Mouse (Mus musculus) adrenal gland, postnatal 0 days (tissue): Measurements from ENCODE around the gene Dnajc7. TPM values are rescaled to one million over a fixed set of nuclear protein-coding genes. Genes with fewer than 3 reads are reported as not detected.

Experiments
- polyA plus RNA-seq: library from polyadenylated mRNA; unstranded; fragments of >200 nt; fragmentation: Nextera tagmentation; extraction: Ambion mirVana; gene quantifications from 2 replicates; pipeline ENCODE4 v1.2.1, GENCODE M21; 2015

Gene Dnajc7
- polyA plus RNA-seq, result 99.2 and 155 TPM in 2 replicates

DNA sequence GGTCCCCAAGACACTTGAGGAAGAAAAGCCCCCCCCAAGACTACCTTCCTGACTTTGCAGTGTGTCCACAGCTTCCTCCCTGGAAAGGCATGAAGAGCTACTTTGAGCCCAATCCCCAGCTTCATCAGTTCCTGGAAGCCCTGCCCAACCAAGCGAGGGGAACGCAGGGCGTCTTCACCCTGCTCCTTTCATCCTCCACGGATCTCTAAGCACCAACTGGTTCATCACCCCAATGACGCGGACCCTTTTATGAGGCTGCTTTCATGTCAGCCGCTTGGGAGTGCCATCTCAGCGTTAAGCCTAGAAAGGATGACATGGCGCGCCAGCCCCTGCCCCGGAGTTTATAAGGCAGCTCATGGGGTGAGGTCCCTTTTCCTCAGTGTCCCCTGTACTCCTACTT is at the start of gene Dnajc7:
TSS of gene Dnajc7 (minus strand) at position 187 of the 400 bp plus-strand sequence.

DNA sequence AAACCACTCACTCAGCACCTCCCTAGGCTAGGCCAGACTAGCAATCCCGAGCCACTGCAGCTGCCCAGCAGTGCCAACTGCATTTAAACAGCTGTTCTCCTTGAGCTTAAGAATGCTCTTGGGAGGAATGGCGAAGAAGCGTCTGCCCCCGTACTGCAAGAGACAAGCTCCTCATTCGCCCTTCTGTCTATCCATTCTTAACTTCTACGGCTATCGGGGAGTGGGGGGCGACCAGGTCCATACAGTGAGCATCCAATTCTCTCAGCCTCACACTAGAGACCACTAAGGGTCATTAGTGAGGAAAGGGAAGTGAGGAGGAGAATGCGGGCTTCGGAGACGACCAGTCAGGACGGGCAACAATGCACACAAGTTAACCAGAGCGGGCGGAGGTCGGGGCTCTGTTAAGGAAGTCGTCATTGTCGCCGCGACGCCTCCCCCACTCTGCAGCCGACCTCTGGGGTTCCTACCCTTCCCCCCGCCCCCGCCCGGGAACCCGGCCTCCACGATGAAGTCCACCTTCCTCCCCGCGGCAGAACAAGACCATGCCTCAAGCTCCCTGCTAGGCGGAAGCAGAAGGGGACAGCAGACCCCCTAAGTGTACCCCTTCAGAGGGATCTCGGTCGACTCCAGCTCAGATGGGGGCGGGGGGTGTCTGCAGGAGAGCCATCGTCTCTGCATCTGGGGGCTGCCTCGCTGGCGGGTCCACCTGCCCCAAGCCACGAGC is 1.0 kb downstream of the Dnajc7 start, which contains the start of gene Nkiras2:
TSS of gene Nkiras2 (plus strand) at position 484 of the 724 bp plus-strand sequence.

DNA sequence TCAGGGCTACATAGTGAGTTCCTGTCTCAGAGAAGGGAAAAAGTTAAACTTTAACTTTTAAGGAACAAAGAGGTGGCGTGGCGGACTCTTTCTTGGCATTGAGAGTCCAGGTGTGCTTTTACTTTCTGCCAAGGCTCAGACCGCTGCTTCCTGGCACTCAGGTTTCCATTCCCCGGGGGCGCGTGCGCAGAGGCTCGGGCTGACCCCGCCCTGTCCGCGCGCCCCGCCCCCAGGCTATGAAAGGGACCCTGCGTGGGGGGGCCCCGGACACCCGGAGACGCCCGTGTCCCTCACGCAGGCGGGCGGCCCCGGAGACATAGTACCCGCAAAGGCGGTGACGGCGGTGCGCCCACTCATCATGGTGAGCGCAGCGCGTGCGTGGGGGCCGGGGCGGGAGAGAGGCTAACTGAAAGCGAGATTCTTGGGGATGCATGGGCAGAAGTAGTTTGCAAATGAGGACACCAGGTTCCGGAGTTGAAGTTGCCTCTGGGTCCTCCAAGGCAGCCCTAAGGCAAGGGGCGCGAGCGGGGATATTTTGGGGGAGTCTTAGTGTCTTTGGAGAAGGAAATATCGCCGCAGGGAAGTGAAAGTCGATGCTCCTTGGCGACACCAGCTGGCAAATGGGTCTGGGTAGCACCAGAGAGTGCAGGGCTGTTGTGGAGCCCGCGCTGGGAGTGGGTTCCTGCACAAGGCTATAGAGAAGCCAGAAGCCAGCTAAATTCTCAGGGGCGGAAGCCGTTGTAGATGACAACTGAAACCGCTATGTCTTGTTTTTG is 45.1 kb downstream of the Dnajc7 start, which contains the start of gene Cnp:
TSS of gene Cnp (plus strand) at position 197 of the 776 bp plus-strand sequence.

DNA sequence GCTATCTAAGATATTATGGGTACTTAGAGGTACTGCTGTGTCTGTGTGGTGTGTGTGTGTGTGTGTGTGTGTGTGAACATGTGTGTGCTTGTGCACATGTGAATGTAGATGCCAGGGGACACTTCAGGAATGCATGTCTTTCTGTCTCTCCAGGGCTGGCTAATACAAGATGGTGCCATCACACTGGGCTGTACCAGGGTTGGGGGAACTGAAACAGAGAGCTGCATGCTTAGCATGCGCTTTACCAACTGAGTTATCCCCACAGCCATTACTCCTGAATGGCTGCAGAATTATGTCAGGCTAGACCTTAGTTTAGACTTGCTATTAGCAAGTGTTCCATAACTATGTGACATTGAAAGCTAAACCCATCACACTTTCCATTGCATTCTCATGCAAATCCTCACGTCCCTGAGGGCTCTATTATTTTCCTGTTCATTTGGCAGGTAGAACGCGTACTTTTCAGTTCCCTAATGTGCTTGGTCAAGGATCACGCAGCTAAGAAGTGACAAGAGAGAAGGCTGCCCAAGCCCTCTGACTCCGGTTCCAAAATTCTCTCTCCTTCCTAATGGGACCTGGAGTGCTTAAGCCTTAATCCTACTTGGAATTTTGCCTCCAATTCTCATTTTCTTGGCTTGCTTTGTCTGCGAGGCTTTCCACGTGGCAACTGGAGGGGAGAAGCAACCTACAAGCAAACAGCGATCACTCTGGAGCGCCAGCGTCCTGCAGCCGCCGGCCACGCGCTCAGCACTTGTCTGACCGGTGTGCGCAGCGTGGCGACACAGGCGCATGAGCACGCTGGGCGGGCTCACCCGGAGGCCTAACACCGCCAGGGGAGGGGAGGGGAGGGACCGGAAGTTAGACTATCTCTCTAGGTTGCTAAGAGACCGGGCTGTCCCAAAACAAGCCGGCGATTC is 74.9 kb downstream of the Dnajc7 start, which contains the start of gene Ttc25:
TSS of gene Ttc25 (plus strand) at position 776 of the 914 bp plus-strand sequence.

Other genes starting within 250 kb of the Dnajc7 start
- 48.8 and 57.2 TPM in 2 replicates for gene Jup, start 222.4 kb downstream of the Dnajc7 start, polyA plus RNA-seq
- 52.1 and 53.7 TPM in 2 replicates for gene P3h4, start 205.3 kb downstream of the Dnajc7 start, polyA plus RNA-seq
- gene Fkbp10, start 204.5 kb downstream of the Dnajc7 start, polyA plus RNA-seq, result 61.0 and 61.6 TPM in 2 replicates
- 137 and 142 TPM in 2 replicates for gene Nt5c3b, start 178.4 kb downstream of the Dnajc7 start, polyA plus RNA-seq
- gene Klhl10, start 178.3 kb downstream of the Dnajc7 start, polyA plus RNA-seq, result 0.39 and 0.88 TPM in 2 replicates
- gene Klhl11, start 147.4 kb downstream of the Dnajc7 start, polyA plus RNA-seq, result 3.5 and 5.8 TPM in 2 replicates
- gene Acly, start 92.2 kb downstream of the Dnajc7 start, polyA plus RNA-seq, result 194 and 398 TPM in 2 replicates
- gene Ttc25, start 74.6 kb downstream of the Dnajc7 start, polyA plus RNA-seq, result 0.84 and 1.9 TPM in 2 replicates
- 53.5 and 65.6 TPM in 2 replicates for gene Cnp, start 45.3 kb downstream of the Dnajc7 start, polyA plus RNA-seq
- gene Nkiras2, start 924 bp downstream of the Dnajc7 start, polyA plus RNA-seq, result 42.2 and 47.3 TPM in 2 replicates
- gene Zfp385c, start 72.3 kb upstream of the Dnajc7 start, polyA plus RNA-seq, result 0.27 and 1.1 TPM in 2 replicates
- 5.5 and 14.8 TPM in 2 replicates for gene Dhx58, start 84.1 kb upstream of the Dnajc7 start, polyA plus RNA-seq
- gene Kat2a, start 92.3 kb upstream of the Dnajc7 start, polyA plus RNA-seq, result 28.4 and 39.7 TPM in 2 replicates
- 0.51 and 0.61 TPM in 2 replicates for gene Hspb9, start 93.7 kb upstream of the Dnajc7 start, polyA plus RNA-seq
- gene Rab5c, start 118.0 kb upstream of the Dnajc7 start, polyA plus RNA-seq, result 34.3 and 39.6 TPM in 2 replicates
- gene Kcnh4, start 139.8 kb upstream of the Dnajc7 start, polyA plus RNA-seq, result 0.20 and 0.21 TPM in 2 replicates
- gene Hcrt, start 142.8 kb upstream of the Dnajc7 start, polyA plus RNA-seq, result not detected in 2 replicates
- gene Ghdc, start 150.8 kb upstream of the Dnajc7 start, polyA plus RNA-seq, result 7.4 and 9.3 TPM in 2 replicates
- gene Stat5b, start 230.6 kb upstream of the Dnajc7 start, polyA plus RNA-seq, result 17.9 and 25.7 TPM in 2 replicates
- gene Stat5a, start 239.2 kb upstream of the Dnajc7 start, polyA plus RNA-seq, result 7.6 and 12.2 TPM in 2 replicates